Mouse (Mus musculus) neural tube, embryonic 14.5 days (tissue): ENCODE data around the gene Avil. TPM values are rescaled to one million over a fixed set of nuclear protein-coding genes. Genes with fewer than 3 reads are reported as not detected.

ENCODE experiments used
- ATAC-seq: fragments of 200-750 bp; cut with Nextera tagmentation; 2 replicates; pipeline ENCODE4 v1.8.0; 2017; ENCODE audit warnings: low read depth, mild to moderate bottlenecking, moderate TSS enrichment, moderate library complexity
- H3K27ac ChIP-seq: fragments of 300-500 bp; sonication (generic); 2 replicates; pipeline ENCODE4 v1.5.1; 2014; ENCODE audit warnings: low read depth, mild to moderate bottlenecking, control low read depth, low read length, moderate library complexity, mixed read lengths
- H3K27me3 ChIP-seq: fragments of 300-500 bp; sonication (generic); 2 replicates; pipeline ENCODE4 v1.6.1; 2014; ENCODE audit warnings: low read length; ENCODE audit not compliant: control insufficient read depth, insufficient read depth
- H3K36me3 ChIP-seq: fragments of 300-500 bp; sonication (generic); 2 replicates; pipeline ENCODE4 v1.6.1; 2014; ENCODE audit warnings: low read length, mixed read lengths; ENCODE audit not compliant: control insufficient read depth, insufficient read depth
- H3K4me1 ChIP-seq: fragments of 300-500 bp; sonication (generic); 2 replicates; pipeline ENCODE4 v1.6.1; 2014; ENCODE audit warnings: low read length; ENCODE audit not compliant: control insufficient read depth, insufficient read depth
- H3K4me2 ChIP-seq: fragments of 300-500 bp; sonication (generic); 2 replicates; pipeline ENCODE4 v1.6.1; 2014; ENCODE audit warnings: mild to moderate bottlenecking, low read depth, low read length, control low read depth
- H3K4me3 ChIP-seq: fragments of 300-500 bp; sonication (generic); 2 replicates; pipeline ENCODE4 v1.5.1; 2014; ENCODE audit warnings: low read depth, low read length, control low read depth, mixed read lengths
- H3K9ac ChIP-seq: fragments of 300-500 bp; sonication (generic); replicated peaks from 2 replicates; pipeline ENCODE4 v1.6.1; 2014; ENCODE audit warnings: low read depth, mild to moderate bottlenecking, control low read depth, low read length, mixed read lengths
- H3K9me3 ChIP-seq: fragments of 300-500 bp; sonication (generic); 2 replicates; pipeline ENCODE4 v1.6.1; 2016; ENCODE audit warnings: low read length; ENCODE audit not compliant: control insufficient read depth
- WGBS: fragments of 180-500 bp; shearing (Covaris S2); extraction: QIAGEN DNeasy Blood & Tissue Kit; methylation state at CpG from one replicate; pipeline ENCODE4 v1.1.7; 2014; 5-methylcytosine and 5-hydroxymethylcytosine counted together
- polyA plus RNA-seq: library from polyadenylated mRNA; unstranded; fragments of >200 nt; fragmentation: Nextera tagmentation; extraction: Ambion mirVana; gene quantifications from 2 replicates; pipeline ENCODE4 v1.2.1, GENCODE M21; 2014

Avil gene
- 0.15 and 27.1 TPM in 2 replicates for polyA plus RNA-seq

- Histone ChIP-seq H3K27me3 (no peaks in the 10 kb centered on the region), H3K4me1 (no peaks in the 10 kb centered on the region), H3K4me2 (no peak within 1 kb of the TSS), H3K9ac (no peak within 1 kb of the TSS), H3K4me3 (no peak within 1 kb of the TSS), H3K27ac (no peak within 1 kb of the TSS), H3K36me3 (peaks cover 18% of the 10 kb centered on the region), H3K9me3 (no peaks in the 10 kb centered on the region)
- WGBS = 89% methylated on average over 5 of the region's 5 CpGs
- no peak for ATAC-seq
Observed at GRCm38 (mm10) chr10:127000529-127000928, at the start of gene Avil. TSS of gene Avil (plus strand) at chr10:127000709.

GRCm38 (mm10) chr10:126952375-126952774, 48.1 kb upstream of the Avil start:
- no peak overlapping the region for H3K27ac ChIP-seq
- H3K36me3 ChIP-seq = no peaks in the 10 kb centered on the region
- H3K27me3 ChIP-seq = no peaks in the 10 kb centered on the region; the same call in 1 of the 2 replicates
- no peak for ATAC-seq
- no peak overlapping the region for H3K9ac ChIP-seq
- H3K4me2 ChIP-seq = no peak overlapping the region
- peaks cover 10% of the 10 kb centered on the region for H3K4me1 ChIP-seq
- no peak overlapping the region for H3K4me3 ChIP-seq
- H3K9me3 ChIP-seq = no peaks in the 10 kb centered on the region
- WGBS = 78% methylated on average over 1 of the region's 1 CpGs

GRCm38 (mm10) chr10:126953029-126953471, 47.5 kb upstream of the Avil start:
- no peak overlapping the region for H3K4me2 ChIP-seq
- H3K27me3 ChIP-seq = no peaks in the 10 kb centered on the region; the same call in 1 of the 2 replicates
- no peak overlapping the region for H3K27ac ChIP-seq
- no peak overlapping the region for H3K9ac ChIP-seq
- H3K4me3 ChIP-seq = no peak overlapping the region
- H3K9me3 ChIP-seq = no peaks in the 10 kb centered on the region
- ATAC-seq = no peak
- WGBS = 91% methylated on average over 3 of the region's 3 CpGs
- no peaks in the 10 kb centered on the region for H3K36me3 ChIP-seq
- peaks cover 12% of the 10 kb centered on the region for H3K4me1 ChIP-seq

GRCm38 (mm10) chr10:126956692-126957358, 43.7 kb upstream of the Avil start:
- ATAC-seq = no peak
- H3K4me3 ChIP-seq = no peak overlapping the region
- 6% methylated on average over 15 of the region's 15 CpGs for WGBS
- H3K9me3 ChIP-seq = no peaks in the 10 kb centered on the region
- H3K27me3 ChIP-seq = peaks cover 10% of the 10 kb centered on the region; the same call in 1 of the 2 replicates
- H3K36me3 ChIP-seq = no peaks in the 10 kb centered on the region
- peak overlapping the region; percentile 78 for H3K27ac ChIP-seq
- peak overlapping the region; percentile 37; the same call in 1 of the 2 replicates for H3K4me2 ChIP-seq
- peak overlapping the region; percentile 46 for H3K9ac ChIP-seq
- H3K4me1 ChIP-seq = peaks cover 12% of the 10 kb centered on the region

GRCm38 (mm10) chr10:126957359-126958107, 43.0 kb upstream of the Avil start:
- no peak overlapping the region for H3K4me3 ChIP-seq
- peak overlapping the region; percentile 78 for H3K27ac ChIP-seq
- no peaks in the 10 kb centered on the region for H3K36me3 ChIP-seq
- H3K4me1 ChIP-seq = peaks cover 12% of the 10 kb centered on the region
- ATAC-seq = peak; percentile 87
- WGBS = under 1% methylated on average over 25 of the region's 25 CpGs
- peak overlapping the region; percentile 37 for H3K4me2 ChIP-seq
- peaks cover 10% of the 10 kb centered on the region; the same call in 1 of the 2 replicates for H3K27me3 ChIP-seq
- H3K9ac ChIP-seq = peak overlapping the region; percentile 46; the same call in 1 of the 2 replicates
- H3K9me3 ChIP-seq = no peaks in the 10 kb centered on the region

DNA sequence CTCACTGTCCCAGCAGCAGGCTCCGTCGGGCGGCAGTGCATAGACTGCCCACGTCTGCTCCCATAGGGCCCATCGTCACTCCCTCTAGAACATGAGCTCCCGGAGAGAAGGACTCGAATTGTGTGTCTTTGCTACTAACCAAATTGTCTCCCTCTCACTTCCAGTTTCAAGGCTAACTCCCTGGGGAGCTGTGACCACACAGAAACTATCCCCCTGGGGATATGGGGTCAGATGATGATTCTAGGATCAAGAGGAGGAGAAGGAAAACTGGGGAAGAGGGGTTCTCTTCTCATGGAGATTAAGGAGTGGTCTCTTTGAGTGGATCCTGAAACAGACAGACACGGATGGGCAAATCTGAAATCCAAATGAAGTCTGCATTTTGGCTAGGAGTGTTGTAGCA, 40.0 kb upstream of the Avil start:
- Histone ChIP-seq H3K36me3 (no peaks in the 10 kb centered on the region), H3K4me2 (no peak overlapping the region), H3K9ac (no peak overlapping the region), H3K4me3 (no peak overlapping the region), H3K4me1 (peaks cover 12% of the 10 kb centered on the region), H3K27me3 (peaks cover 10% of the 10 kb centered on the region; the same call in 1 of the 2 replicates), H3K27ac (no peak overlapping the region), H3K9me3 (no peaks in the 10 kb centered on the region)
- no peak for ATAC-seq
- WGBS = 76% methylated on average over 8 of the region's 8 CpGs

DNA sequence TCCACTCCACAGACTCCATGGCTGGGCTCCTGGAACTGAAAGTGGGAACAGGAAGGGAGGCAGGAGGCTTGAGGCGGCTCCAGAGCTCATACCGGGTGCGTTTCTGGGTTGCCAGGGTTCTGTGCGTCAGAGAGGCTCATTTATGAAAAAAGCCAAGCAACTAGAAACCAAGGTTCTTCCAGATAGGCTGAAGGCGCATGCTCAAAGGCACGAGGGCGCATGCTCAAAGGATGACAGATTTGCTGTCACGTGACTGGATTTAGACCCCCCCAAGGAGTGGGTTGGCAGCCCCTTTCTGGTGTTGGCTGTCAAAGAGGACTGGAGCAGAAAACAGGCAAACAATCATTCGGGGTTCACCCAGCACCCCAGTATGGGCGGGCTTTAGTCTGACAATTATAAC, 38.8 kb upstream of the Avil start:
- no peaks in the 10 kb centered on the region for H3K36me3 ChIP-seq
- H3K27ac ChIP-seq = no peak overlapping the region
- no peak for ATAC-seq
- H3K9ac ChIP-seq = no peak overlapping the region
- no peak overlapping the region for H3K4me3 ChIP-seq
- no peaks in the 10 kb centered on the region for H3K9me3 ChIP-seq
- WGBS = 73% methylated on average over 10 of the region's 10 CpGs
- H3K27me3 ChIP-seq = peaks cover 10% of the 10 kb centered on the region; the same call in 1 of the 2 replicates
- H3K4me1 ChIP-seq = peaks cover 8% of the 10 kb centered on the region
- H3K4me2 ChIP-seq = no peak overlapping the region

DNA sequence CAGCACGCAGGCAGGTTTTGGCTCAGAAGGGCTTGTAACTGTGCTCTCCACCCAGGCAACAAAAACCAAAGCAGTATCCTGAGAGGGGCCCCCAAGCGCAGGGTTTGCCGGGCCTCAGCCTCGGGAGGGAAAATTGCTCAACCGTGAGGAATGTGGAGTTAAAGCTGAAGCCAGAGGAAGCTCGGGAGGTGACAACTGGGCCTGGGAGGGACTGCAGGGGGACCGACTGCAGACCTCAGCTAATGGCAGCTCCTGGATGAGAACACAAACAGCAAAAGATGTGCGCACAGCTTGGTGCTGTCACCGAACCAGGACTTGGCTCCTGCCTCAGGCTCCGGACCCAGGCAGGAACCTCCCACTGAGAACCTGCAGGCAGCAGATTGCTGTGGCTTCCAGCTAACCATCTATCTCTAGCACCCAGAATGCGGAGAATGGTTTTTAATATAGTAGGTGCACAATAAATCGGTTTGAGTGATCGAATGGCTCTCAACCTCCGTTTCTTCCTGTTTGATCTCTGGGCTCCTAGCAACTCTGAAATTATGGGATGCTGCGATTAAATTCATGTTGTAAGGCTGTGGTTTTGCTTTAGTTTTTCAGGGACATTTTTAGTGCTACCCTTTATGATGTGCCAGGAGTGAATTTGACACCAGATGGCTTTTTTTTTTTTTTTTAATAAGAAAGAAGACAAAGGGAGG, 38.1 kb upstream of the Avil start:
- Histone ChIP-seq H3K9ac (no peak overlapping the region), H3K36me3 (no peaks in the 10 kb centered on the region), H3K4me1 (peaks cover 2% of the 10 kb centered on the region), H3K27me3 (peaks cover 10% of the 10 kb centered on the region; the same call in 1 of the 2 replicates), H3K27ac (no peak overlapping the region), H3K4me3 (no peak overlapping the region), H3K4me2 (no peak overlapping the region), H3K9me3 (no peaks in the 10 kb centered on the region)
- WGBS = 24% methylated on average over 15 of the region's 15 CpGs
- peak; percentile 18; the same call in 1 of the 2 replicates for ATAC-seq
